10 mouse cellular contexts compared by ENCODE assay signal in the genomic region with DNA sequence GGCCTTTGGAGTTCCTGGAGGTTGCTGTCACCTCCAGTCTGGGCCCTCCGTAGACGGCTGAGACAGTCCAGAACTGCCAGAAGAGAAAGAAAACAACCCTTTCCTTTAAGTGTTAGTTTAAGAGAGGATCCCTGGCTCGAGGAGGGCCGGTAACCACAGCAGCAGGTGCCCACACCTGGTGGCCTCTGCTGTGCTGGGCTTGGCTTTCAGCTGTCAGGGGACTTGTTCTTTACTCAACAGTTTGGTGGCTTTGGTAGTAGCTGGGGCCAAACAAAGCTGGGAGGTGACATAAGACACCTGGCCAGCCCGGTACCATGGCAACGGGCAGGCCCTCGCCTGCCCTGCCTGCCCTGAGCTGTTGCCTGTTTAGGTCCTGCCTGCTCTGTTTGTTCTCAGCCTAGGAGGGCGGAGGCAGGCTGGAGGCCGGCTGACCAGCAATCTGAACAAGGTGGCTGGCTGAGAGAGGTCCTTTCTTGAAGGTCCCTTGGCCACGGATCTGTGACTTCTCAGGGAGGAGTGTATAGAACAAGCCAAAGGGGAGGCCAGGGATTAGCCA.
DNase-seq lines count a peak whose midpoint lies in the region; ATAC-seq and TF ChIP-seq lines count a peak whose summit lies in the region.
"Had no signal": no experiment of that assay in that cellular context is flagged by ENCODE, and none has a peak within 500 bp of the region (broad histone marks: within the 10 kb centered on the region; RNA-seq: fewer than 3 reads in every experiment).

No protein-coding gene starts in this region.

- TF ChIP-seq CTCF in intestine, postnatal 0 days (IDR thresholded peaks at IDR 0.05; ENCODE audit: low read depth): no peak
- no peak for TF ChIP-seq CTCF in liver, adult 2 months (IDR thresholded peaks at IDR 0.05; ENCODE audit: low read depth, low read length)

- H3K4me1 ChIP-seq in forebrain, embryonic 10.5 days: peaks cover 64% of the 10 kb centered on the region
- peaks cover 39% of the 10 kb centered on the region for H3K4me1 ChIP-seq in forebrain, embryonic 15.5 days
- no peaks in the 10 kb centered on the region for H3K4me1 ChIP-seq in intestine, postnatal 0 days (replicated peaks; ENCODE audit: control insufficient read depth, insufficient read depth, low read length)
- H3K4me1 ChIP-seq in liver, adult 2 months (ENCODE audit: control insufficient read depth, insufficient read depth, low read length): no peaks in the 10 kb centered on the region
- peaks cover 50% of the 10 kb centered on the region for H3K4me1 ChIP-seq in stomach, embryonic 15.5 days

- peaks cover 83% of the 10 kb centered on the region for H3K27me3 ChIP-seq in forebrain, embryonic 10.5 days (ENCODE audit: poor library complexity, severe bottlenecking)
- H3K27me3 ChIP-seq in forebrain, embryonic 15.5 days: peaks cover 24% of the 10 kb centered on the region; the same call in 1 of the 2 replicates
- H3K27me3 ChIP-seq in intestine, postnatal 0 days (replicated peaks; ENCODE audit: control insufficient read depth, insufficient read depth, low read length): peaks cover 17% of the 10 kb centered on the region
- peaks cover 4% of the 10 kb centered on the region for H3K27me3 ChIP-seq in liver, adult 2 months (ENCODE audit: control insufficient read depth, insufficient read depth, low read length)
- H3K27me3 ChIP-seq in stomach, embryonic 15.5 days (replicated peaks): peaks cover 22% of the 10 kb centered on the region

- no peaks in the 10 kb centered on the region for H3K9me3 ChIP-seq in forebrain, embryonic 10.5 days
- no peaks in the 10 kb centered on the region for H3K9me3 ChIP-seq in forebrain, embryonic 15.5 days
- no peaks in the 10 kb centered on the region for H3K9me3 ChIP-seq in intestine, postnatal 0 days (ENCODE audit: control insufficient read depth)
- H3K9me3 ChIP-seq in stomach, embryonic 15.5 days: no peaks in the 10 kb centered on the region
- H3K9me3 ChIP-seq: megakaryocyte, embryonic 14.5 days had no signal

- 53% methylated on average over 10 of the region's 10 CpGs for WGBS in forebrain, embryonic 10.5 days
- 66% methylated on average over 10 of the region's 10 CpGs for WGBS in forebrain, embryonic 15.5 days
- 32% methylated on average over 10 of the region's 10 CpGs for WGBS in intestine, postnatal 0 days
- WGBS in liver, adult 2 months: 40% methylated on average over 10 of the region's 10 CpGs
- 21% methylated on average over 10 of the region's 10 CpGs for WGBS in stomach, embryonic 15.5 days

- no peak overlapping the region for H3K4me3 ChIP-seq in forebrain, embryonic 10.5 days
- no peak overlapping the region for H3K4me3 ChIP-seq in forebrain, embryonic 15.5 days
- H3K4me3 ChIP-seq in intestine, postnatal 0 days (ENCODE audit: low read depth, low read length): no peak overlapping the region
- no peak overlapping the region for H3K4me3 ChIP-seq in liver, adult 2 months (ENCODE audit: insufficient read depth, low read depth, low read length)
- no peak overlapping the region for H3K4me3 ChIP-seq in stomach, embryonic 15.5 days (replicated peaks)
- H3K4me3 ChIP-seq: megakaryocyte, embryonic 14.5 days had no signal

- peak overlapping the region; percentile 58; the same call in 1 of the 2 replicates for H3K27ac ChIP-seq in forebrain, embryonic 10.5 days
- H3K27ac ChIP-seq in forebrain, embryonic 15.5 days (replicated peaks): no peak overlapping the region
- no peak overlapping the region for H3K27ac ChIP-seq in intestine, postnatal 0 days (ENCODE audit: low read depth, low read length)
- no peak overlapping the region for H3K27ac ChIP-seq in liver, adult 2 months (replicated peaks; ENCODE audit: insufficient read depth, low read depth, low read length)
- peak overlapping the region; percentile 77 for H3K27ac ChIP-seq in stomach, embryonic 15.5 days

- H3K9ac ChIP-seq in forebrain, embryonic 15.5 days (replicated peaks): no peak overlapping the region
- no peak overlapping the region for H3K9ac ChIP-seq in intestine, postnatal 0 days (ENCODE audit: low read depth, low read length)
- H3K9ac ChIP-seq in liver, adult 2 months (ENCODE audit: low read depth, low read length): no peak overlapping the region
- H3K9ac ChIP-seq in stomach, embryonic 15.5 days: no peak overlapping the region

- no peak for TF ChIP-seq POLR2A in liver, adult 2 months (IDR thresholded peaks at IDR 0.05; ENCODE audit: extremely low read depth, insufficient read depth, low read length)

- DNase-seq in forebrain, embryonic 10.5 days (ENCODE audit: extremely low spot score, low spot score): peak; percentile 36
- DNase-seq in liver, adult 2 months (ENCODE audit: extremely low read depth, low read depth, low spot score): peak; percentile 25
- no peak for DNase-seq in left cerebral cortex, postnatal 14 days (ENCODE audit: low spot score in 2 of 2)
- no peak for DNase-seq in heart, adult 9 months (ENCODE audit: low spot score in 2 of 2)
- DNase-seq in thymus, postnatal 14 days: no peak

- no peaks in the 10 kb centered on the region for H3K79me2 ChIP-seq in liver, adult 2 months (ENCODE audit: control insufficient read depth, insufficient read depth, low read length)

- peaks cover 46% of the 10 kb centered on the region for H3K36me3 ChIP-seq in forebrain, embryonic 10.5 days (replicated peaks)
- no peaks in the 10 kb centered on the region for H3K36me3 ChIP-seq in forebrain, embryonic 15.5 days
- H3K36me3 ChIP-seq in intestine, postnatal 0 days (ENCODE audit: control insufficient read depth, insufficient read depth): peaks cover 42% of the 10 kb centered on the region
- no peaks in the 10 kb centered on the region for H3K36me3 ChIP-seq in liver, adult 2 months (ENCODE audit: control insufficient read depth, insufficient read depth, low read length)
- no peaks in the 10 kb centered on the region for H3K36me3 ChIP-seq in stomach, embryonic 15.5 days

- H3K4me2 ChIP-seq in forebrain, embryonic 15.5 days (replicated peaks): no peak overlapping the region
- no peak overlapping the region for H3K4me2 ChIP-seq in intestine, postnatal 0 days (replicated peaks; ENCODE audit: low read depth)
- H3K4me2 ChIP-seq in stomach, embryonic 15.5 days: no peak overlapping the region
- H3K4me2 ChIP-seq: heart, embryonic 11.5 days had no signal

- ATAC-seq in forebrain, embryonic 15.5 days (replicated peaks): no peak
- peak; percentile 46; the same call in 1 of the 2 replicates for ATAC-seq in intestine, postnatal 0 days
- peak; percentile 81 for ATAC-seq in stomach, embryonic 15.5 days (ENCODE audit: insufficient read depth, low FRiP score, low read depth)

- intact Hi-C loops in left cerebral cortex, postnatal 14 days (cut with DNase I): no loop called here

Comparison
In these comparisons a context has a peak if more than half of its experiments do, and no peak if none do; other contexts are left out.
1. H3K27ac ChIP-seq: peak in forebrain, embryonic 10.5 days (single experiment) and stomach, embryonic 15.5 days (single experiment); none in forebrain, embryonic 15.5 days (single experiment), intestine, postnatal 0 days (single experiment) and liver, adult 2 months (single experiment).
2. DNase-seq: peak in forebrain, embryonic 10.5 days (single experiment) and liver, adult 2 months (single experiment); none in left cerebral cortex, postnatal 14 days (0 of 2), heart, adult 9 months (0 of 2) and thymus, postnatal 14 days (single experiment).